Mouse (Mus musculus): ENCODE results near the gene Farsb. TPM values are rescaled to one million over a fixed set of nuclear protein-coding genes. Genes with fewer than 3 reads are reported as not detected.

The Farsb gene
- polyA plus RNA-seq, 1 experiment from 2014 or later, result 117 TPM

DNA sequence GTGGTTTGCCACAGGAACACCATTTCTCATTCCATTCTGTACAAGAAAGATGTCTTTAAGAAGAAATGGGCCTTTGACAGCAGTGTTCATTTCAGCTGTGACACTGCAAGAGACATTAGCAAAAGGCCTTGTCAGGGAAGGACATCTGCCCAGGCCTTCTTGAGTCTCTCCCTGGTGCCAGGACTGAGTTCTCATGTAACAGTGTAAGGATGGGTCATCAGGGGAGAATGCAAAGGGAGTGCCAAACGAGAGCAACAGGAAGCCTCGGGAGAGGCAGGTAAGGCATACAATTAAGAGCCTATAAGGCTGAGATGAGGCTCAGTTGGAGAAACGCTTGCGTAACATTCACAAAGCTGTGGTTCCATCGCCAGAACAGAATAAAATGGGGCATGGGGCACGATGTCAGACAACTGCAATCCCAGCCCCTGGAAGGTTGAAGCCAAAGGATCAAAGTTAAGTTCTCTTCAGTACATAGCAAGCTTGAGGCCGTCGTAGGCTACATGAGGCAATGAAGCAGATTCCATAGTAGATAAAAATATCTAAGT, 93.4 kb downstream of the Farsb start:
- peaks cover 3% of the 10 kb centered on the region for H3K4me1 ChIP-seq (replicated peaks; ENCODE audit: control insufficient read depth, insufficient read depth, low read length)
- H3K36me3 ChIP-seq (ENCODE audit: control insufficient read depth, insufficient read depth, low read length), result no peaks in the 10 kb centered on the region
- H3K27me3 ChIP-seq (ENCODE audit: control insufficient read depth, insufficient read depth, low read depth, low read length), result no peaks in the 10 kb centered on the region
- ATAC-seq (ENCODE audit: low read depth), result no peak
- no peak overlapping the region for H3K4me2 ChIP-seq (ENCODE audit: low read depth, low read length)
- H3K9me3 ChIP-seq (ENCODE audit: control insufficient read depth, low read length), result no peaks in the 10 kb centered on the region
- H3K27ac ChIP-seq (ENCODE audit: low read length), result no peak overlapping the region
- 53% methylated on average over 8 of the region's 8 CpGs for WGBS
- H3K9ac ChIP-seq (ENCODE audit: low read length), result no peak overlapping the region
- H3K4me3 ChIP-seq (ENCODE audit: low read length), result no peak overlapping the region

DNA sequence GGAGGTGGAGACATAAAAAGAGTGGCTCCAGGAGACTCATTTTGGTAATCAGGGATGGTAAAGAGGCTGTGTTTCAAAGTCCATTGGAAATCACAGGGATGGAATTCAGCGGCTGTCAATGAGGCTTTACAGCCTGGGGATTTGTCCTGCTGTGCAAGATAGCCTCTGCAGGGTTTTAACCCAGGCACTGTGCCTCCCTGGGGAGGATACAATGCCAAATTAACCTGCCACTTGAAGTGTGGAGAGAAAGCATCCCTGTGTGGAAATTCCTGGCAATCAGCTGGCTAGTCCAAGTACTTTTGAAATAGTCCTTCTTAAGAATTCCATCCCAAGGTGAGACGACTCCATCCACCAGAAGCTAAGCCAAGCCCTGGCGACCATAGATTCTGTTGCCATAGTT, 99.8 kb downstream of the Farsb start:
- no peaks in the 10 kb centered on the region for H3K4me1 ChIP-seq (replicated peaks; ENCODE audit: control insufficient read depth, insufficient read depth, low read length)
- H3K4me3 ChIP-seq (ENCODE audit: low read length), result no peak overlapping the region
- no peak for ATAC-seq (ENCODE audit: low read depth)
- no peak overlapping the region for H3K27ac ChIP-seq (ENCODE audit: low read length)
- no peak overlapping the region for H3K4me2 ChIP-seq (ENCODE audit: low read depth, low read length)
- H3K36me3 ChIP-seq (ENCODE audit: control insufficient read depth, insufficient read depth, low read length), result no peaks in the 10 kb centered on the region
- H3K27me3 ChIP-seq (ENCODE audit: control insufficient read depth, insufficient read depth, low read depth, low read length), result no peaks in the 10 kb centered on the region
- H3K9ac ChIP-seq (ENCODE audit: low read length), result no peak overlapping the region
- no peaks in the 10 kb centered on the region for H3K9me3 ChIP-seq (ENCODE audit: control insufficient read depth, low read length)
- WGBS, result 34% methylated on average over 3 of the region's 3 CpGs

DNA sequence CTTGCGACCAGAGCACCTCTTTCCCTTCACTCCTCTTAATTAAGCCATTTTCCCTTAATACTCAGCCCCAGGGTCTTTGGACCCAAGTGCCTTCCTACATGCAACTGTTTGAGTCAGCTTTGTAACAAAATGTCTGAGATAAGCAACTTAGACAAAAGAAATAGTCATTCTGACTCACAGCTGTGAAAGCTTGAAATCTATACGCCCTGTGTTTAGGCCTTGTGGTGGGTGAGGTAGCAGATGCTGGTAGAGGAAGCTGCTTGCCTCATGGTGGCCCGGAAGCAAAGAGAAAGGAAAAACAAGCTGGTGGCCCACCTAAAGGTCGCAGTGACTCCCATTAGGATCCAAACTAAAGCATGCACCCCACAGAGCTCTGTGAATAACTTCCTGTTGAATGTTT, 100.8 kb downstream of the Farsb start:
- no peak for ATAC-seq (ENCODE audit: low read depth)
- no peak overlapping the region for H3K9ac ChIP-seq (ENCODE audit: low read length)
- H3K4me2 ChIP-seq (ENCODE audit: low read depth, low read length), result no peak overlapping the region
- H3K27ac ChIP-seq (ENCODE audit: low read length), result no peak overlapping the region
- H3K4me3 ChIP-seq (ENCODE audit: low read length), result no peak overlapping the region
- H3K27me3 ChIP-seq (ENCODE audit: control insufficient read depth, insufficient read depth, low read depth, low read length), result no peaks in the 10 kb centered on the region
- no peaks in the 10 kb centered on the region for H3K4me1 ChIP-seq (replicated peaks; ENCODE audit: control insufficient read depth, insufficient read depth, low read length)
- no peaks in the 10 kb centered on the region for H3K9me3 ChIP-seq (ENCODE audit: control insufficient read depth, low read length)
- 58% methylated on average over 4 of the region's 4 CpGs for WGBS
- no peaks in the 10 kb centered on the region for H3K36me3 ChIP-seq (ENCODE audit: control insufficient read depth, insufficient read depth, low read length)

DNA sequence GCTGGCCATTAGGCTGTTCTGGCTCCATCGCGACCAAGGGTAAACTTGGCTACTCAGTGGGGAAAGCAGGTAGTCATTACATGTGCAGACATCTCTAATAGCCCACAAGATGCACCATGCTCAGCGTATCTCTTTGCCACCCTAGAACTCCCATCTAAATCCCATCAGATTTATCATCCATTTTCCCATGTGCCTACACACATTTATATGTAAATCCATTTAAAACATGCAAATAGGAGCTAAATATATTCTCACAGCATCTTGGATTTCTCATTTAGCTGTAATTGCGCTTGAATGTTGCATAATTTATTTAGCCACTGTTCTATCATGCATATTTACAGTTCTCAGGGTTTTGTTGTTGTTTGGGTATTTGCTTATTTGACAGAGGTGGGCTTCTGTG, 107.7 kb downstream of the Farsb start:
- H3K27me3 ChIP-seq (ENCODE audit: control insufficient read depth, insufficient read depth, low read depth, low read length), result no peaks in the 10 kb centered on the region
- no peak overlapping the region for H3K4me2 ChIP-seq (ENCODE audit: low read depth, low read length)
- H3K36me3 ChIP-seq (ENCODE audit: control insufficient read depth, insufficient read depth, low read length), result no peaks in the 10 kb centered on the region
- ATAC-seq (ENCODE audit: low read depth), result no peak
- H3K9ac ChIP-seq (ENCODE audit: low read length), result no peak overlapping the region
- 92% methylated on average over 4 of the region's 4 CpGs for WGBS
- no peaks in the 10 kb centered on the region for H3K9me3 ChIP-seq (ENCODE audit: control insufficient read depth, low read length)
- no peaks in the 10 kb centered on the region for H3K4me1 ChIP-seq (replicated peaks; ENCODE audit: control insufficient read depth, insufficient read depth, low read length)
- H3K27ac ChIP-seq (ENCODE audit: low read length), result no peak overlapping the region
- H3K4me3 ChIP-seq (ENCODE audit: low read length), result no peak overlapping the region

DNA sequence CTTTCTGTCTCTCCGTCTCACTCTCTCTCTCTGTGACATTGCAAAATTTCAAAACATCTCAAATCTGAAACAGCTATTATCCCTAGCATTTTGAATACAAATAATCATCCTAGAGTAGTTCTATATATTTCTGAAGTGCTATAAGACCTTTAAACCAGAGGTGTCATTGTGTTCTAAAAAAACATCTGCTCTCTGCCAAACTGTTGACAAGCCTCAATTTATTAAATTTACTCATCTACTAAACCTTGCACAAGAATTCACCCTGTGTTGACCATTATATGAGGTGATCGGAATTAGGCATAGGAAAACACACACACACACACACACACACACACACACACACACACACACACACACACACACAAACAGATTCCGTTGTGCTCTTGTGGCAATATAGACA, 113.6 kb downstream of the Farsb start:
- Histone ChIP-seq H3K27me3 (ENCODE audit: control insufficient read depth, insufficient read depth, low read depth, low read length) (no peaks in the 10 kb centered on the region), H3K27ac (ENCODE audit: low read length) (peak overlapping the region; percentile 76), H3K36me3 (ENCODE audit: control insufficient read depth, insufficient read depth, low read length) (no peaks in the 10 kb centered on the region), H3K9me3 (ENCODE audit: control insufficient read depth, low read length) (no peaks in the 10 kb centered on the region), H3K4me1 (replicated peaks; ENCODE audit: control insufficient read depth, insufficient read depth, low read length) (peaks cover 7% of the 10 kb centered on the region; the same call in 1 of the 2 replicates), H3K9ac (ENCODE audit: low read length) (no peak overlapping the region), H3K4me2 (ENCODE audit: low read depth, low read length) (no peak overlapping the region), H3K4me3 (ENCODE audit: low read length) (no peak overlapping the region)
- peak; percentile 85 for ATAC-seq (ENCODE audit: low read depth)
- WGBS, result 48% methylated on average over 3 of the region's 3 CpGs

DNA sequence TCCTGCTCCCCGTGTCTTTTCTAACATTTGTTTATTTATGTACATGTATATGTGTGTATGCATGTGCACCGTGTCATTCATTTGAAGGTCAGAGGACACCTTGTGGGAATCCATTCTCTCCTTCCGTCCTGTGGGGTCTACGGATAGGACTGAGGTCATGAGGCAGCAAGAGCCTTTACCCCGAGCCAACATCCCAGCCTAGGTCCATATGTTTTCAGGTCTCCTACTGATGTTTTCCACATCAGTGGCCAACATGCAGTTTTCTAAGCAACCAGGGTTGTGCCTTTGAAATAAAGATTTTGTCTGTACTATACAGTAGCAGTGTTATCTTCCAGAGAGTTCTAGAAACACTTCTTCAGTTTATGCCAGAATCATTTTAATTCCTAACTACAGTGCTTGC, 114.9 kb downstream of the Farsb start:
- H3K4me1 ChIP-seq (replicated peaks; ENCODE audit: control insufficient read depth, insufficient read depth, low read length), result peaks cover 12% of the 10 kb centered on the region; the same call in 1 of the 2 replicates
- no peaks in the 10 kb centered on the region for H3K9me3 ChIP-seq (ENCODE audit: control insufficient read depth, low read length)
- H3K36me3 ChIP-seq (ENCODE audit: control insufficient read depth, insufficient read depth, low read length), result no peaks in the 10 kb centered on the region
- no peaks in the 10 kb centered on the region for H3K27me3 ChIP-seq (ENCODE audit: control insufficient read depth, insufficient read depth, low read depth, low read length)
- no peak for ATAC-seq (ENCODE audit: low read depth)
- H3K4me2 ChIP-seq (ENCODE audit: low read depth, low read length), result no peak overlapping the region
- no peak overlapping the region; the same call in 1 of the 2 replicates for H3K27ac ChIP-seq (ENCODE audit: low read length)
- no peak overlapping the region for H3K4me3 ChIP-seq (ENCODE audit: low read length)
- 79% methylated on average over 5 of the region's 5 CpGs for WGBS
- H3K9ac ChIP-seq (ENCODE audit: low read length), result no peak overlapping the region

DNA sequence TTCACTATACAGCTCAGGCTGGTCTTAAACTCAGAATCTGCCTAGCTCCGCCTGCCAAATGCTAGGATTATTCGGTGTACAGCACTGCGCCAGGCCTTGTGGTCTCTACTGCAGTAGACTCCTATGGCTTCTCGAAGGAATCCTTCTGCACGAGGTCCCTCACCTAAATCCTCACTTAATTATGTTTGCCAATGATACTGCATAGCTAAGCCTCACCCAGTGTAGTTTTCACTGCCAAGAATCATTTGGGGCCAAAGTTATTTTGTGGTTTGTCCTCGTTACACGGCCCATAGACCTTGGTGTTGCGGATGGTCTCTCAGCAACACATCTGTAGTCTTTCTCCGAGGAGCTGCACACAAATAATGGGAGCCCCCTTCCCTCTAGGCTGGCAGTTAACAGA, 116.4 kb downstream of the Farsb start:
- ATAC-seq (ENCODE audit: low read depth), result no peak
- H3K27ac ChIP-seq (ENCODE audit: low read length), result no peak overlapping the region
- WGBS, result 86% methylated on average over 9 of the region's 9 CpGs

DNA sequence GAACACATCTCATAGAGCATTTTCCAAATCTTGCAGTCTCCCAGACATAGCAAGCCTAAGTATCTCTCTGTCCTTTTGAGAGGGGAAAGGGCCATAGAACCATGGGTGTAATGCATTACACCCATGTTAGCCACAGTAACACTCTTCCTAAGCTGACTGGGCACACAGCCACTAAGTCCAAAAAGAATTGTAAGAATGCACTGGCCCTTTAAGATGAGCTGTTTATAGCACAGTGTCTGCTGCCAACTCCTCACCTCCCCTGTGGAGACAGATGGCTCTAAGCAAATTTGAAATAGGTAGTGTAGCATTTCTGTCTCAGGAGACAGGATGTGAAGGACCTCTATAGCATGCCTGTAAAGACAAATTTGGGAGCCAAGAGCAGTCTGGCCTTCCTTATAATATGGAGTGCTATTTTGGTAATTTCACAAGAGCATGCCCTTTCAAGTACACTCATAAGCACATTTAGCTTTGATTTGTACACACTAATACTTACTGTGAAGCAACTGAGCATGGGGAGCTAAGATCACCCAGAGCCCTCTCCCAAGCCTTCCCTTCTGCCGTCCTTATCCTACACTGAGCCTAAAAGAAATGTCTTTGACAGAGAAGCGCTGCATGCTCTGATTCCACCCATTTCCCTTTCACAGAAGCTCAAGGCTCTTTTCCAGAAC, 117.0 kb downstream of the Farsb start:
- no peak overlapping the region for H3K4me2 ChIP-seq (ENCODE audit: low read depth, low read length)
- H3K27ac ChIP-seq (ENCODE audit: low read length), result no peak overlapping the region
- H3K27me3 ChIP-seq (ENCODE audit: control insufficient read depth, insufficient read depth, low read depth, low read length), result no peaks in the 10 kb centered on the region
- peak; percentile 53 for ATAC-seq (ENCODE audit: low read depth)
- no peak overlapping the region for H3K4me3 ChIP-seq (ENCODE audit: low read length)
- no peaks in the 10 kb centered on the region for H3K36me3 ChIP-seq (ENCODE audit: control insufficient read depth, insufficient read depth, low read length)
- no peak overlapping the region for H3K9ac ChIP-seq (ENCODE audit: low read length)
- peaks cover 12% of the 10 kb centered on the region; the same call in 1 of the 2 replicates for H3K4me1 ChIP-seq (replicated peaks; ENCODE audit: control insufficient read depth, insufficient read depth, low read length)
- 65% methylated on average over 2 of the region's 2 CpGs for whole genome bisulfite sequencing
- H3K9me3 ChIP-seq (ENCODE audit: control insufficient read depth, low read length), result no peaks in the 10 kb centered on the region

More for the DNA sequence above, 116.4 kb downstream of the Farsb start:
- Histone ChIP-seq H3K4me1 (replicated peaks; ENCODE audit: control insufficient read depth, insufficient read depth, low read length) (peaks cover 12% of the 10 kb centered on the region; the same call in 1 of the 2 replicates), H3K36me3 (ENCODE audit: control insufficient read depth, insufficient read depth, low read length) (no peaks in the 10 kb centered on the region), H3K9me3 (ENCODE audit: control insufficient read depth, low read length) (no peaks in the 10 kb centered on the region), H3K4me3 (ENCODE audit: low read length) (no peak overlapping the region), H3K9ac (ENCODE audit: low read length) (no peak overlapping the region), H3K4me2 (ENCODE audit: low read depth, low read length) (no peak overlapping the region), H3K27me3 (ENCODE audit: control insufficient read depth, insufficient read depth, low read depth, low read length) (no peaks in the 10 kb centered on the region)

DNA sequence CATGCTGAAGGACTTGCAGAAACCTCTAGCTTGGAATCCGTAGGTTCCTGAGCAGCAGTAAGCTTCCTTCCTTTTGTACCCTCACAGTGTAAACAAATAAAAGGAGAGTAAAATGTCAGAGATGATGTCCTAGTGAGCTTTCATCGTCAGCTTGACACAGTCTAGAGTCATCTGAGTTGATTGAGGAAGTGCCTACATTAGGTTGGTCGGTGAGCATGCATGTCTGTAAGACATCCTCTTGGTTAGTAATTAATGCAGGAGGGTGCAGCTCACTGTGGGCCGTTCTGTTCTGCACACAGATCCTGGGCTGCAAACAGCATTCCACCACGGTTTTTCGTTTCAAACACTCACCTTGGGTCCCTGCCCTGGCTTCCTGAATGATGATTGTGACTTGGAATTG, 118.6 kb downstream of the Farsb start:
- Histone ChIP-seq H3K4me1 (replicated peaks; ENCODE audit: control insufficient read depth, insufficient read depth, low read length) (peaks cover 12% of the 10 kb centered on the region; the same call in 1 of the 2 replicates), H3K9ac (ENCODE audit: low read length) (no peak overlapping the region), H3K4me3 (ENCODE audit: low read length) (no peak overlapping the region), H3K27ac (ENCODE audit: low read length) (no peak overlapping the region), H3K4me2 (ENCODE audit: low read depth, low read length) (no peak overlapping the region), H3K9me3 (ENCODE audit: control insufficient read depth, low read length) (no peaks in the 10 kb centered on the region), H3K27me3 (ENCODE audit: control insufficient read depth, insufficient read depth, low read depth, low read length) (no peaks in the 10 kb centered on the region), H3K36me3 (ENCODE audit: control insufficient read depth, insufficient read depth, low read length) (no peaks in the 10 kb centered on the region)
- 27% methylated on average over 6 of the region's 6 CpGs for WGBS
- no peak for ATAC-seq (ENCODE audit: low read depth)

Measured in lung, embryonic 16.5 days (tissue).